Mouse (Mus musculus): Measurements from ENCODE around the gene Piga.

Gene Piga

GRCm38 (mm10) chrX:164427295-164427694 lies 7.7 kb downstream of the Piga start:
- ChIA-PET CTCF (no interaction called here), POLR2A (interaction anchor here in 1 of 4 experiments (0.6 to 1.7 kb wide), 4 partner anchors 9 to 21 kb away, joined by 3 to 4 read pairs (median 4); no protein-coding TSS in a partner anchor)

GRCm38 (mm10) chrX:164428224-164428623 lies 8.6 kb downstream of the Piga start:
- ChIA-PET POLR2A (interaction anchor here in 2 of 4 experiments (0.6 to 4.1 kb wide), 6 partner anchors 7 to 758 kb away, joined by 3 to 29 read pairs (median 4); partner anchors contain the start of genes Piga (in 2 of the 2) and Siah1b (in 1 of the 2)), CTCF (no interaction called here)

- ChIA-PET POLR2A (interaction anchor here in 3 of 4 experiments (0.9 to 4.1 kb wide), 8 partner anchors 9 to 514 kb away, joined by 3 to 29 read pairs (median 6); partner anchors contain the start of gene Piga (in 2 of the 3)), CTCF (no interaction called here)
Measured at GRCm38 (mm10) chrX:164430621-164431020, 11.0 kb downstream of the Piga start.

GRCm38 (mm10) chrX:164431133-164431532 lies 11.5 kb downstream of the Piga start:
- ChIA-PET POLR2A (interaction anchor here in 3 of 4 experiments (0.9 to 4.1 kb wide), 7 partner anchors 9 to 515 kb away, joined by 3 to 29 read pairs (median 7); partner anchors contain the start of gene Piga (in 2 of the 3)), CTCF (no interaction called here)

- CTCF ChIA-PET = no interaction called here
Measured at GRCm38 (mm10) chrX:164431541-164431940, 12.0 kb downstream of the Piga start.

GRCm38 (mm10) chrX:164432682-164433081 lies 13.1 kb downstream of the Piga start:
- CTCF ChIA-PET = no interaction called here
- POLR2A ChIA-PET = interaction anchor here in 1 of 4 experiments (1.3 kb wide), 1 partner anchor 14 kb away, joined by 5 read pairs; no protein-coding TSS in a partner anchor

More at GRCm38 (mm10) chrX:164431541-164431940, 12.0 kb downstream of the Piga start:
- POLR2A ChIA-PET = interaction anchor here in 3 of 4 experiments (0.9 to 4.1 kb wide), 7 partner anchors 10 to 515 kb away, joined by 3 to 29 read pairs (median 7); partner anchors contain the start of gene Piga (in 2 of the 3)

GRCm38 (mm10) chrX:164436709-164437108 lies 17.1 kb downstream of the Piga start, which contains the start of gene Asb11:
TSS of gene Asb11 (plus strand) at chrX:164436994.
- ChIA-PET POLR2A (no interaction called here), CTCF (no interaction called here)

GRCm38 (mm10) chrX:164439462-164439861 lies 19.9 kb downstream of the Piga start:
- CTCF ChIA-PET = no interaction called here
- POLR2A ChIA-PET = interaction anchor here in 1 of 4 experiments (1.3 kb wide), 1 partner anchor 363 kb away, joined by 3 read pairs; the partner anchor contains the start of gene Siah1b

- ChIA-PET POLR2A (interaction anchor here in 1 of 4 experiments (1.3 kb wide), 1 partner anchor 364 kb away, joined by 3 read pairs; the partner anchor contains the start of gene Siah1b), CTCF (no interaction called here)
Measured at GRCm38 (mm10) chrX:164440140-164440539, 20.6 kb downstream of the Piga start.

GRCm38 (mm10) chrX:164440703-164441102 lies 21.1 kb downstream of the Piga start:
- POLR2A ChIA-PET = no interaction called here
- CTCF ChIA-PET = no interaction called here

- POLR2A ChIA-PET = interaction anchor here in 2 of 4 experiments (1.3 to 2.6 kb wide), 3 partner anchors 11 to 365 kb away, joined by 3 to 10 read pairs (median 9); partner anchors contain the start of gene Siah1b (in 1 of the 2)
Measured at GRCm38 (mm10) chrX:164441306-164441705, 21.7 kb downstream of the Piga start.

GRCm38 (mm10) chrX:164445601-164446000 lies 26.0 kb downstream of the Piga start:
- POLR2A ChIA-PET = interaction anchor here in 3 of 4 experiments (0.6 to 2.0 kb wide), 14 partner anchors 10 to 369 kb away, joined by 3 to 6 read pairs (median 3); partner anchors contain the start of genes Siah1b (in 3 of the 3) and Piga (in 1 of the 3)

More at GRCm38 (mm10) chrX:164441306-164441705, 21.7 kb downstream of the Piga start:
- CTCF ChIA-PET = no interaction called here

GRCm38 (mm10) chrX:164446106-164446551 lies 26.5 kb downstream of the Piga start:
- ChIA-PET CTCF (interaction anchor here (0.5 to 1.4 kb wide), 11 partner anchors 10 to 370 kb away, joined by 3 to 8 read pairs (median 4); partner anchors contain the start of gene Siah1b (in 1 of the 4)), POLR2A (interaction anchor here in 3 of 4 experiments (0.6 to 2.0 kb wide), 14 partner anchors 11 to 371 kb away, joined by 3 to 9 read pairs (median 3); partner anchors contain the start of genes Siah1b (in 3 of the 3) and Piga (in 1 of the 3))

More at GRCm38 (mm10) chrX:164445601-164446000, 26.0 kb downstream of the Piga start:
- CTCF ChIA-PET = interaction anchor here (0.5 to 1.4 kb wide), 8 partner anchors 10 to 369 kb away, joined by 3 to 8 read pairs (median 4); partner anchors contain the start of gene Siah1b (in 1 of the 4)

GRCm38 (mm10) chrX:164446835-164447681 lies 27.5 kb downstream of the Piga start:
- ChIA-PET CTCF (interaction anchor here in 3 of 4 experiments (0.5 to 1.4 kb wide), 9 partner anchors 11 to 371 kb away, joined by 3 to 7 read pairs (median 4); partner anchors contain the start of gene Siah1b (in 1 of the 3)), POLR2A (interaction anchor here in 2 of 4 experiments (1.0 to 2.0 kb wide), 4 partner anchors 12 to 371 kb away, joined by 3 to 9 read pairs (median 5); partner anchors contain the start of gene Siah1b (in 1 of the 2))

GRCm38 (mm10) chrX:164447682-164448071 lies 28.1 kb downstream of the Piga start:
- POLR2A ChIA-PET = interaction anchor here in 1 of 4 experiments (0.8 kb wide), 1 partner anchor 288 kb away, joined by 3 read pairs; no protein-coding TSS in a partner anchor
- CTCF ChIA-PET = interaction anchor here in 2 of 4 experiments (0.6 to 1.0 kb wide), 2 partner anchors 46 to 270 kb away, joined by 3 to 6 read pairs; no protein-coding TSS in a partner anchor

GRCm38 (mm10) chrX:164449201-164449600 lies 29.6 kb downstream of the Piga start:
- ChIA-PET POLR2A (interaction anchor here in 3 of 4 experiments (0.6 to 1.2 kb wide), 6 partner anchors 33 to 1269 kb away, joined by 3 to 6 read pairs (median 4); partner anchors contain the start of gene Siah1b (in 1 of the 3)), CTCF (interaction anchor here (0.6 to 1.0 kb wide), 23 partner anchors 10 to 1824 kb away, joined by 3 to 22 read pairs (median 5); partner anchors contain the start of gene Vegfd (in 1 of the 4))

GRCm38 (mm10) chrX:164459205-164459878 lies 39.8 kb downstream of the Piga start:
- ChIA-PET CTCF (interaction anchor here (0.5 to 2.0 kb wide), 6 partner anchors 10 to 178 kb away, joined by 3 to 9 read pairs (median 4); no protein-coding TSS in a partner anchor), POLR2A (interaction anchor here in 1 of 4 experiments (0.9 to 1.3 kb wide), 3 partner anchors 14 to 29 kb away, joined by 3 read pairs; no protein-coding TSS in a partner anchor)
